Mouse (Mus musculus) embryonic facial prominence, embryonic 11.5 days (tissue): ENCODE results near the gene Ehbp1l1. TPM values are rescaled to one million over a fixed set of nuclear protein-coding genes. Genes with fewer than 3 reads are reported as not detected.
A peak's percentile ranks its signal among the peaks of the same experiment; 100 is the strongest.

Source experiments
- ATAC-seq: fragments of 200-750 bp; cut with Nextera tagmentation; replicated peaks from 2 replicates; pipeline ENCODE4 v1.8.0; 2017; ENCODE audit warnings: low read depth; ENCODE audit not compliant: insufficient number of reproducible peaks, low FRiP score, low TSS enrichment
- DNase-seq: peaks from one replicate; pipeline ENCODE4 v3.0.0-alpha.2; 2015; ENCODE audit warnings: low spot score
- H3K27ac ChIP-seq: fragments of 300-500 bp; sonication (generic); replicated peaks from 2 replicates; pipeline ENCODE4 v1.5.1; 2014; ENCODE audit warnings: mild to moderate bottlenecking, low read depth, low read length, control low read depth
- H3K27me3 ChIP-seq: fragments of 300-500 bp; sonication (generic); 2 replicates; pipeline ENCODE4 v1.6.1; 2014; ENCODE audit warnings: mild to moderate bottlenecking, low read length, moderate library complexity, mixed read lengths; ENCODE audit not compliant: control insufficient read depth, insufficient read depth
- H3K36me3 ChIP-seq: fragments of 300-500 bp; sonication (generic); replicated peaks from 2 replicates; pipeline ENCODE4 v1.6.1; 2014; ENCODE audit warnings: low read depth, mild to moderate bottlenecking, low read length, moderate library complexity, mixed read lengths; ENCODE audit not compliant: control insufficient read depth, insufficient read depth
- H3K4me1 ChIP-seq: fragments of 300-500 bp; sonication (generic); 2 replicates; pipeline ENCODE4 v1.6.1; 2014; ENCODE audit warnings: low read length, mixed read lengths; ENCODE audit not compliant: control insufficient read depth, insufficient read depth
- H3K4me2 ChIP-seq: fragments of 300-500 bp; sonication (generic); 2 replicates; pipeline ENCODE4 v1.6.1; 2014; ENCODE audit warnings: low read depth, mild to moderate bottlenecking, control low read depth, low read length, moderate library complexity
- H3K4me3 ChIP-seq: fragments of 300-500 bp; sonication (generic); 2 replicates; pipeline ENCODE4 v1.5.1; 2014; ENCODE audit warnings: low read depth, low read length, control low read depth
- H3K9ac ChIP-seq: fragments of 300-500 bp; sonication (generic); replicated peaks from 2 replicates; pipeline ENCODE4 v1.6.1; 2014; ENCODE audit warnings: mild to moderate bottlenecking, control low read depth, low read length
- H3K9me3 ChIP-seq: fragments of 300-500 bp; sonication (generic); replicated peaks from 2 replicates; pipeline ENCODE4 v1.6.1; 2016; ENCODE audit warnings: mild to moderate bottlenecking, low read length, inconsistent platforms, mixed read lengths; ENCODE audit not compliant: control insufficient read depth
- WGBS: fragments of 180-500 bp; shearing (Covaris S2); extraction: QIAGEN DNeasy Blood & Tissue Kit; methylation state at CpG from one replicate; pipeline ENCODE4 v1.1.7; 2014; 5-methylcytosine and 5-hydroxymethylcytosine counted together
- polyA plus RNA-seq: library from polyadenylated mRNA; unstranded; fragments of >200 nt; fragmentation: Nextera tagmentation; extraction: Ambion mirVana; gene quantifications from 2 replicates; pipeline ENCODE4 v1.2.1, GENCODE M21; 2014

The Ehbp1l1 gene
- 4.5 and 5.5 TPM in 2 replicates for polyA plus RNA-seq

DNA sequence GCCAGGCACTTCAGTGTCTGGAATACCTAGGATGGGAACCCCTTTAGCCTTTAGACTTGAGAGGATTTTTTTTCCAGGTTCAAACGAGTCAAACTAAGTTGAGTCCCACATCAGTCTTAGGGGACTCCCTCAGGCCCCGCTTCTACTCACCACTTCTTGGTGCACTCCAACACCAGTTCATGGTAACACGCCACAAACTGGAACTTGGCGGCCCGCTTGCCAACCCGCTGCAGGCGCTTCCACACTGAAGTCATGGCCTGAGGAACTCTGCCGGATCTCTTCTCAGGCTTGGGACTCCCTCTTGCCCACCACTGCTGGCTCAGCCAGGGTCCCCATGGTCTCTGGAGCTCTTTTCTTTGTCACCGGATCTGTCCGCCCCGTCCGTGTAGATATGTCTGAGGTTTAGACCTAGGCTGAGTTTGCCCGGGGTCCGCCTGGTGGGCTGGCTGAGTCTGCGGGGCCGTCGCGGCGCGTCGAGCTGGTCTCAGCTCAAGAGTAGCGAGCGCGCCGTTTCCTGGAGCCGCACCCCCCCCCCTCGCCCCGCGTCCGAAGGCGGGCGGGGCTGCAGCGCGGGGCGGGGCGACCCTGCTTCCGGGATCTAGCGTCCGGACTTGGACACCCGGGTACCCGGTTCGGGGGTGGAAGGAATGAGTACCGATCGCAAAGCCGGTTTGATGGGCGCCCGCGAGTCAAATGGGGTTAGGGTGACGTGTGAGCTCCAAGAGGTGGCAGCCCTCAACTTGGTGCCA lies at the start of gene Ehbp1l1:
Gene Ehbp1l1, minus strand, starts transcription at position 551 of the 749 bp plus-strand sequence.
- WGBS: 11% methylated on average over 49 of the region's 49 CpGs
- H3K9ac ChIP-seq: peak within 1 kb of the TSS; percentile 53
- DNase-seq (peak; percentile 59), ATAC-seq (no peak)
- no peaks in the 10 kb centered on the region for H3K9me3 ChIP-seq
- peaks cover 8% of the 10 kb centered on the region for H3K36me3 ChIP-seq
- H3K4me1 ChIP-seq: peaks cover 9% of the 10 kb centered on the region
- H3K27me3 ChIP-seq: no peaks in the 10 kb centered on the region
- peak within 1 kb of the TSS; percentile 31 for H3K4me3 ChIP-seq
- no peak within 1 kb of the TSS for H3K27ac ChIP-seq
- H3K4me2 ChIP-seq: peak within 1 kb of the TSS; percentile 93

DNA sequence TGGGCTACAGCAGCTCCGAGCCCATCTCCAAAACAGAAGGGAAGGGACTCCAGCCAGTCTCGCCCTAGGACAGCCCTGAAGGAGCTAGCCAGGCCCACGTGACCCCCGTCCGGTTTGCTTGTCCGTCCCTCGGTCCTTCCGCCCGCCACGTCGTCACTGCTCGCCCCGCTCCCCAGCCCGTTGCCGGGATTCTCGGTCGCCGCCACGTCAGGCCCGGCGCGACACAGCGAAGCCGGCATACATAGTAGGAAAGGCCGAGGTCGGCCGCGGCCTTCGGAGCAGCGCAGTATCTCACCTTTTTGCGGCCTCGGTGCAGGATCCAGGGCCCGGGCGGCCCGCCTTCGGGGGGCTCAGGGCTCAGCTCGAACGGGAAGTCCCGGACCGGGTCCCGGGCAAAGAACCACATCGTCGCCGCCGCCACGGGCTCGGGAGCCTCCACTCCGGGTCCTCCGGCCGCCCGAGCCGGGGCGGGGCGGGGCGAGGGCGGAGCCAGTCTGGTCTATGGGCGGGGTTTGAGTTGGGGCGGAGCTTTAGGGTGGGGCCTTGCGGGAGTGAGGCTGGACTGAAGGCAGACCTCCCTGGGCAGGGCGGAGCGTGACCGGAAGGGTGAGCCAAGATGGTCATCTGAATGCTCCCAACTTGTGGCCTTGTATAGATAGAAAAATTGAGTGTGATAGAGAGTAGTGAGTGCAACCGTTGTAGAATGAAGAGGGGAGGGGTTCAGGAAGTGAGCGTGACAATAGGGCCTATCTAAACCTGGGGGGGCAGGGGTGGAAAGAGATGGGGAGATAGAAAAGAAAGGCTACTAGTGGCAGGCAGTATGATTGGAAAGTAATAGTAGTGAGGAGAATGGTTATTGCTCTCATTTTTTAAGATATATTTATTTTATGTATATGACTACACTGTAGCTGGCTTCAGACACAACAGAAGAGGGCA lies 45.1 kb upstream of the Ehbp1l1 start, which contains the start of gene Scyl1:
Gene Scyl1, minus strand, starts transcription at position 495 of the 936 bp plus-strand sequence.
- H3K9ac ChIP-seq: peak within 1 kb of the TSS; percentile 84
- peaks cover under 1% of the 10 kb centered on the region for H3K36me3 ChIP-seq

GRCm38 (mm10) chr19:5770311-5770710 lies 44.2 kb upstream of the Ehbp1l1 start:
- H3K27me3 ChIP-seq: no peaks in the 10 kb centered on the region
- peaks cover 4% of the 10 kb centered on the region for H3K36me3 ChIP-seq
- DNase-seq (no peak), ATAC-seq (peak; percentile 30; the same call in 1 of the 2 replicates)
- H3K4me3 ChIP-seq: peak overlapping the region; percentile 92
- WGBS: 48% methylated on average over 9 of the region's 9 CpGs
- H3K4me2 ChIP-seq: peak overlapping the region; percentile 79
- no peak overlapping the region for H3K27ac ChIP-seq
- H3K9me3 ChIP-seq: no peaks in the 10 kb centered on the region
- H3K9ac ChIP-seq: peak overlapping the region; percentile 84
- peaks cover 4% of the 10 kb centered on the region; the same call in 1 of the 2 replicates for H3K4me1 ChIP-seq

More for the DNA sequence above, 45.1 kb upstream of the Ehbp1l1 start, which contains the start of gene Scyl1:
- Histone ChIP-seq H3K27me3 (no peaks in the 10 kb centered on the region), H3K4me3 (peak within 1 kb of the TSS; percentile 92), H3K4me1 (peaks cover 4% of the 10 kb centered on the region; the same call in 1 of the 2 replicates), H3K4me2 (peak within 1 kb of the TSS; percentile 79), H3K9me3 (no peaks in the 10 kb centered on the region), H3K27ac (0 out of 2 replicates have a peak within 1 kb of the TSS, but pooled peaks have one; percentile 41)
- ATAC-seq (peak; percentile 84), DNase-seq (peak; percentile 91)
- WGBS: under 1% methylated on average over 64 of the region's 64 CpGs

DNA sequence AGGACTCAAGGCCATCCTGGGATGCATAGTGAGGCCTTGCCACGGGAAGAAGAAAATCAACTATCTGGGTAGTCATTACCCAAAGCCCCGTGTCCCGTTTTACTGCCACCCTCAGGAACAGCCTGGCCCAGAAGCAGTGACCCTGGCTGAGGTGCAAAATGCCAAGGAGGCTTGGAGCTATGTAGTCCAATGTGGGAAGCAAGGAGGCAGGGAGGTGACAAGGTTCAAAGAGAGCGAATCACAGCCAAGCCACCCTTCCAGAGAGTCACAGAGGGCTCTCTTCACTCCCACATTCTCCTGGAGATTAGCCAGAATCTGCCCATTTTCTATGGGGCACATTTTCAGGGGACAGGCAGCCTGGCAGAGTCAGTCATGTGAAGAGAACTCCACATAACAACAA lies 41.2 kb upstream of the Ehbp1l1 start:
- no peak overlapping the region for H3K9ac ChIP-seq
- no peak for DNase-seq
- no peak overlapping the region for H3K4me2 ChIP-seq
- WGBS: 86% methylated on average over 4 of the region's 4 CpGs
- H3K9me3 ChIP-seq: no peaks in the 10 kb centered on the region
- H3K27me3 ChIP-seq: no peaks in the 10 kb centered on the region
- no peak for ATAC-seq
- H3K4me1 ChIP-seq: peaks cover 4% of the 10 kb centered on the region; the same call in 1 of the 2 replicates
- H3K27ac ChIP-seq: no peak overlapping the region
- peaks cover 10% of the 10 kb centered on the region for H3K36me3 ChIP-seq
- no peak overlapping the region for H3K4me3 ChIP-seq

DNA sequence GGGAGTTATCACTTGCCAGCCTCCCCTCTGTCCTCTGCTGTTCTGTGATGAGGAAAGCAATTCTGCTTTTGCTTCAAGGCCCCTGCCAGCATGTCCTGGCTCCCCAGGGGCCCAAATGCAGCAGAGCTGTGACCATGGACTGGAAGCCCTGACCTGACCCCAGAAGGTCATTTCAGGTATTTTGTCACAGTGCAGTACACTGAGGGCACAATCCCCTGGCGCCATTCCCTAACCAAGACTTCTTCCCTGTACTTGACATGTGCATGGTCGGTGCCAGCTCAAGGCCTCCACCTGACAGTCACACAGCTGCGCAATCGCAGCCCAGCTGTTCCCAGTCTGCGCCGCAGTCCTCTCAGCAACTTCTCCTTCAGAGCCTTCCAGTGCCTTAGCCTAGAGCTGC lies 37.0 kb upstream of the Ehbp1l1 start:
- ATAC-seq (no peak), DNase-seq (no peak)
- Histone ChIP-seq H3K27me3 (no peaks in the 10 kb centered on the region), H3K36me3 (peaks cover 17% of the 10 kb centered on the region), H3K4me2 (no peak overlapping the region), H3K9ac (no peak overlapping the region), H3K27ac (no peak overlapping the region), H3K4me1 (no peaks in the 10 kb centered on the region), H3K4me3 (no peak overlapping the region), H3K9me3 (no peaks in the 10 kb centered on the region)
- WGBS: 96% methylated on average over 6 of the region's 6 CpGs

GRCm38 (mm10) chr19:5758878-5759403 lies 32.8 kb upstream of the Ehbp1l1 start:
- Histone ChIP-seq H3K36me3 (peaks cover 18% of the 10 kb centered on the region), H3K27ac (no peak overlapping the region), H3K4me1 (peaks cover 12% of the 10 kb centered on the region), H3K9me3 (no peaks in the 10 kb centered on the region), H3K27me3 (peaks cover 20% of the 10 kb centered on the region), H3K4me3 (no peak overlapping the region), H3K4me2 (no peak overlapping the region), H3K9ac (no peak overlapping the region)
- ATAC-seq (no peak), DNase-seq (no peak)
- WGBS: 90% methylated on average over 14 of the region's 14 CpGs

- peaks cover 14% of the 10 kb centered on the region for H3K36me3 ChIP-seq
These were observed 31.0 kb upstream of the Ehbp1l1 start for GRCm38 (mm10) chr19:5756991-5757636.

More at GRCm38 (mm10) chr19:5756991-5757636, 31.0 kb upstream of the Ehbp1l1 start:
- Histone ChIP-seq H3K9ac (peak overlapping the region; percentile 23), H3K4me1 (peaks cover 12% of the 10 kb centered on the region), H3K4me3 (peak overlapping the region; percentile 14; the same call in 1 of the 2 replicates), H3K27me3 (peaks cover 20% of the 10 kb centered on the region), H3K4me2 (peak overlapping the region; percentile 43), H3K9me3 (no peaks in the 10 kb centered on the region), H3K27ac (no peak overlapping the region)
- no peak for DNase-seq
- ATAC-seq: 0 out of 2 replicates have a peak, but pooled peaks have one; percentile 37
- 12% methylated on average over 36 of the region's 36 CpGs for WGBS
